Mouse (Mus musculus) liver, adult 2 months (tissue): Measurements from ENCODE around the gene St3gal5.

Experiments used
- CTCF ChIP-seq: fragments of 200-500 bp; IDR thresholded peaks from 2 replicates; pipeline ENCODE4 v1.5.1; 2011; ENCODE audit warnings: low read depth, low read length, control low read depth
- POLR2A ChIP-seq: fragments of 200-500 bp; IDR thresholded peaks from 2 replicates; pipeline ENCODE4 v1.6.1; 2011; ENCODE audit warnings: low read length, control low read depth; ENCODE audit not compliant: insufficient read depth; ENCODE audit errors: extremely low read depth

GRCm38 (mm10) chr6:72056548-72056947, 40.8 kb upstream of the St3gal5 start:
- TF ChIP-seq CTCF: no peak
- TF ChIP-seq POLR2A: no peak
